Mouse (Mus musculus): Measurements from ENCODE around the gene Mycbp2. TPM values are rescaled to one million over a fixed set of nuclear protein-coding genes. Genes with fewer than 3 reads are reported as not detected.

The Mycbp2 gene
- polyA plus RNA-seq, 1 experiment from 2014 or later: 28.6 TPM

DNA sequence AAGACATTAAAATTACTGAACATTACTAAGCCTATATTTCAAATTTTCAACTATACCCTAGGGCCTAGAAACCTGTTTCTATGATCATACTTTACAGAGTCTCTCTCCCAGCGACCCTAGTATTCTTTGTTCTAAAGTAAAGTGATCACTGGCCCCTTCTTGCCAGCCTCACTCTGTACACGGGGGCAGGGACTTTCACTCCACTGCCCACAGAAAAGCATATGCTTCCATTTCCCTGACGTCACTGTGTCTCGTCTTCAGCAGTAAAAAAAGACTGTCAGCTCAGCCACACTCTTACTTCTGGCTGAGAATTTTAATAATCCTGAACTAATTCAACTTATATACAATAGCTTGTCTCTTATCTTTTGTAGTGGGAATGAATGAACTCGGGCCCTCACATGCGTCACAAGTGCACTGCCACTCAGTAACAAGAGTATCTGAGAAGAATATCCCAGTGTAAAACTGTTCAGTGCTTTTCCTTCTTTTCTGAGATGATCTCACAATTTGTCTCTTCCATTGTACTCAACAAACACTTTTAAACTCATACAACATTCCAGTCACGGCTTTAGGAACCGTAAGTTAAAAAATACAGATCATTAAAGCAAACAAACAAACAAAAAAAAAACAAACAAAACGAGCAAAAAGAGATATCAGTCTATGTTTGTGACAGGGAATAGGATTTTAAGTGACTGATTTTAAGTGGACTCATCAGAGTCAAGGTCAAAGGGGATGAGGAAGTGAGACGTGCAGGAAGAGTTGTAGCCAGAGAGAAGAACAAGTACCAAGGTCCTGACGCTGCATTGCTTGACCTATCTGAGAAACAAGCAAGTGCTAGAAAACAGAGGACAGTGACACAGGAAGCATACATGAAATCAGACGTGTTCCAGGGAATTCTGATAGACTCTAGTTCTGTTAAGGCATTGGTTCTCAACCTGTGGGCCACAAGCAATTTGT lies 112.7 kb downstream of the Mycbp2 start:
- no peaks in the 10 kb centered on the region for H3K9me3 ChIP-seq (ENCODE audit: control insufficient read depth, low read length)
- DNase-seq (ENCODE audit: low spot score) (no peak), ATAC-seq (ENCODE audit: low read depth) (no peak)
- no peak overlapping the region for H3K4me2 ChIP-seq (ENCODE audit: low read depth, low read length)
- 75% methylated on average over 12 of the region's 12 CpGs for WGBS
- H3K36me3 ChIP-seq (ENCODE audit: control insufficient read depth, insufficient read depth, low read length): peaks cover 16% of the 10 kb centered on the region
- H3K9ac ChIP-seq (ENCODE audit: low read depth, low read length): no peak overlapping the region
- H3K27ac ChIP-seq (replicated peaks; ENCODE audit: low read depth, low read length): no peak overlapping the region
- H3K4me1 ChIP-seq (ENCODE audit: control insufficient read depth, insufficient read depth, low read length): no peaks in the 10 kb centered on the region
- H3K4me3 ChIP-seq (ENCODE audit: low read depth, low read length): no peak overlapping the region
- H3K27me3 ChIP-seq (replicated peaks; ENCODE audit: control insufficient read depth, insufficient read depth, low read length): no peaks in the 10 kb centered on the region

DNA sequence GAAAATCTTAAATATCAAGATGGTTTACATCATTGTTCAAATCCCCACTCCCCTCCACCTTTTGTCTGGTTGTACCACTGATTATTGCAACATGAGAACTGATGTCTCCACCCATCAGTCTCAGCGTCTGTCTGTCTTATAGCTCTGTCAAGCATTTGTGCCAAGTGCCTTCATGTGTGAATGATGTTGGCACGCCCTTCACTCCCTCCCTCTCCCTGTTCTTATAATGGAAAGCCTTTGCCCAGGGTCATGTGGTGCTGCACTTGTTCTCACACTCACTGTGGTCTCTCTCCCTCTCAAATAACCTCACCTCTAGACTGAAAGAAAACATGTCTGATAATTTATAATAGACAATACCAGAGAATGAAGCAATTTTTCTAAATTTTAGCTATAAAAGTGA lies 124.3 kb downstream of the Mycbp2 start:
- DNase-seq (ENCODE audit: low spot score): peak; percentile 23
- Histone ChIP-seq H3K36me3 (ENCODE audit: control insufficient read depth, insufficient read depth, low read length) (peaks cover 59% of the 10 kb centered on the region), H3K4me2 (ENCODE audit: low read depth, low read length) (no peak overlapping the region), H3K9me3 (ENCODE audit: control insufficient read depth, low read length) (no peaks in the 10 kb centered on the region), H3K4me3 (ENCODE audit: low read depth, low read length) (no peak overlapping the region), H3K4me1 (ENCODE audit: control insufficient read depth, insufficient read depth, low read length) (no peaks in the 10 kb centered on the region), H3K9ac (ENCODE audit: low read depth, low read length) (no peak overlapping the region), H3K27me3 (replicated peaks; ENCODE audit: control insufficient read depth, insufficient read depth, low read length) (no peaks in the 10 kb centered on the region), H3K27ac (replicated peaks; ENCODE audit: low read depth, low read length) (no peak overlapping the region)
- 81% methylated on average over 2 of the region's 2 CpGs for WGBS
- ATAC-seq (ENCODE audit: low read depth): peak; percentile 86; the same call in 1 of the 2 replicates

DNA sequence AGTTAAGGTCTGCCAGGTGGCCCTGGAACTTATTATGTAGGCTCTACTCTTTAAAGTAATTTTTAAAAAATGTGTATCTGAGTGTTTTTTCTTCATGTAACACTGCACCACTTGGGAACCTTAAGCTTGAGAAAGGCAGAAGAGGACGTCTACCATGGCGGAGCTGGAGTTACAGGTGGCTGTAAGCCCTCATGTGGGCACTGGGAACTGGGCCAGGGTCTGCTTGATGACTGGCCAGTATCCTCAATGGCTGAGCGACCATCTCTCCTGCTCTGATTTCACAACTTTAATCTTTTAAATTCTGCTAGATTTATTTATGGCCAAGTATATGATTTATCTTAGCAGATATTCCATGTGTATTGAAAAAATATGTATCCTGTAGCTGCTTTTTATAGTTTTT lies 124.9 kb downstream of the Mycbp2 start:
- Histone ChIP-seq H3K4me1 (ENCODE audit: control insufficient read depth, insufficient read depth, low read length) (no peaks in the 10 kb centered on the region), H3K27ac (replicated peaks; ENCODE audit: low read depth, low read length) (no peak overlapping the region), H3K9me3 (ENCODE audit: control insufficient read depth, low read length) (no peaks in the 10 kb centered on the region), H3K36me3 (ENCODE audit: control insufficient read depth, insufficient read depth, low read length) (peaks cover 63% of the 10 kb centered on the region), H3K27me3 (replicated peaks; ENCODE audit: control insufficient read depth, insufficient read depth, low read length) (no peaks in the 10 kb centered on the region), H3K9ac (ENCODE audit: low read depth, low read length) (no peak overlapping the region), H3K4me2 (ENCODE audit: low read depth, low read length) (no peak overlapping the region), H3K4me3 (ENCODE audit: low read depth, low read length) (no peak overlapping the region)
- no peak for ATAC-seq (ENCODE audit: low read depth)
- DNase-seq (ENCODE audit: low spot score): no peak
- WGBS: 69% methylated on average over 3 of the region's 3 CpGs

DNA sequence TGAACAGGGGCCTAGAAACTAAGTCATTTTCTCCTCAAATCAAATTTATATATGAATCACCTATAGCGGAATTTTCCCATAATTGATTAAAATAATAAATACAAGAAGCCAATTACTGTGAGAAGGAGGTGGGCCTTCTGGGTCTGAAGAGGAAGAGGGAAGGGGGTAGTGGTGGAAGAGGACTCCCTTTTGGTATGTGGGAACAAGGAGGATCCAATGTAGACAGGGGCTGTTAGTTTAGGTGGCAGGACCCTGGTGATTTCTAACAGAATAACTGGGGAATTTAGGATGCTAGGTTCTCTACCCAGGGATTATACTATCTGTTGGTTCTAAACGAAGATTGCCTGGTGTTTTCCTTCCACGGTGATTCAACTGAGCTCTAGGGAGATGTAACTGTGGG lies 130.3 kb downstream of the Mycbp2 start:
- Histone ChIP-seq H3K9ac (ENCODE audit: low read depth, low read length) (no peak overlapping the region), H3K36me3 (ENCODE audit: control insufficient read depth, insufficient read depth, low read length) (peaks cover 60% of the 10 kb centered on the region), H3K4me3 (ENCODE audit: low read depth, low read length) (no peak overlapping the region), H3K9me3 (ENCODE audit: control insufficient read depth, low read length) (no peaks in the 10 kb centered on the region), H3K27me3 (replicated peaks; ENCODE audit: control insufficient read depth, insufficient read depth, low read length) (no peaks in the 10 kb centered on the region), H3K4me1 (ENCODE audit: control insufficient read depth, insufficient read depth, low read length) (no peaks in the 10 kb centered on the region), H3K4me2 (ENCODE audit: low read depth, low read length) (no peak overlapping the region), H3K27ac (replicated peaks; ENCODE audit: low read depth, low read length) (no peak overlapping the region)
- 74% methylated on average over 3 of the region's 3 CpGs for WGBS
- ATAC-seq (ENCODE audit: low read depth) (no peak), DNase-seq (ENCODE audit: low spot score) (no peak)

DNA sequence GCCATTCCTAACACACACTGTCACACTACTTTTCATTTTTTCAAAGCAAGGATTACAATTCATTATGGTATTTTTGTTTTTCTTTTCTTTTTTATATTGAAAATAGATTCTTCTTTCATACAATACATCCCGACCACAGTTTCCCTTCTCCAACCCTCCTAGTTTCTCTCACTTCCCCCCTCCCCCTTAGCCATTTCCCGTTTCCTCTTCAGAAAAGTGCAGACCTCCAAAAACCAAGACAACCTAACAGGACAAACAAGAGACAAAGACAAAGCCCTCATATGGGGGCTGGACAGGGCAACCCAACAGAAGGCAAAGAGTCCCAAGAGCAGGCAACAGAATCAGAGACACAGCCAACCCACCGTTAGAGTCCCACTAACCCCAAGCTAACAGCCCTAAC lies 160.0 kb downstream of the Mycbp2 start:
- no peak overlapping the region for H3K27ac ChIP-seq (replicated peaks; ENCODE audit: low read depth, low read length)
- peaks cover 67% of the 10 kb centered on the region for H3K36me3 ChIP-seq (ENCODE audit: control insufficient read depth, insufficient read depth, low read length)
- ATAC-seq (ENCODE audit: low read depth) (no peak), DNase-seq (ENCODE audit: low spot score) (no peak)
- no peak overlapping the region for H3K4me2 ChIP-seq (ENCODE audit: low read depth, low read length)
- no peak overlapping the region for H3K9ac ChIP-seq (ENCODE audit: low read depth, low read length)
- no peaks in the 10 kb centered on the region for H3K27me3 ChIP-seq (replicated peaks; ENCODE audit: control insufficient read depth, insufficient read depth, low read length)
- no peak overlapping the region for H3K4me3 ChIP-seq (ENCODE audit: low read depth, low read length)
- WGBS: 82% methylated on average over 3 of the region's 3 CpGs
- H3K4me1 ChIP-seq (ENCODE audit: control insufficient read depth, insufficient read depth, low read length): no peaks in the 10 kb centered on the region
- H3K9me3 ChIP-seq (ENCODE audit: control insufficient read depth, low read length): no peaks in the 10 kb centered on the region

DNA sequence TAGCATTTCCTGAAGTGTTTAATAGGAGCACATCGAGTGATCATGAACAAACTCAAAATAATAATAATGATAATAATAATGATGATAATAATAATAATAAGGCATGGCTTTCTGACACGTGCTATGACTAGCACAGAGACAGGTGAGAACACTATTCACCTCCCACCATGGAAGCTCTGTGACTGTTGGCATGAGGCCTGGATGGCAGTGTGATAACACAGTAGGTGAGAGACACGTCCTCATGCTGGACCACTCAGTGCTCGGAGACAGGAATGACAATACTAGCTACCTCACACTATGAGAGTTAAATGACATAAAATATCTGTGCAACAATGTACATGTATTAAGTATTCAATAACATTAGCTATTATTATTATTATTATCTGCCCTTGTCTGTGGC lies 160.5 kb downstream of the Mycbp2 start:
- Histone ChIP-seq H3K4me3 (ENCODE audit: low read depth, low read length) (no peak overlapping the region), H3K4me1 (ENCODE audit: control insufficient read depth, insufficient read depth, low read length) (no peaks in the 10 kb centered on the region), H3K36me3 (ENCODE audit: control insufficient read depth, insufficient read depth, low read length) (peaks cover 62% of the 10 kb centered on the region), H3K27ac (replicated peaks; ENCODE audit: low read depth, low read length) (no peak overlapping the region), H3K9ac (ENCODE audit: low read depth, low read length) (no peak overlapping the region), H3K4me2 (ENCODE audit: low read depth, low read length) (no peak overlapping the region), H3K9me3 (ENCODE audit: control insufficient read depth, low read length) (no peaks in the 10 kb centered on the region), H3K27me3 (replicated peaks; ENCODE audit: control insufficient read depth, insufficient read depth, low read length) (no peaks in the 10 kb centered on the region)
- no peak for ATAC-seq (ENCODE audit: low read depth)
- DNase-seq (ENCODE audit: low spot score): no peak
- 90% methylated on average over 4 of the region's 4 CpGs for WGBS

DNA sequence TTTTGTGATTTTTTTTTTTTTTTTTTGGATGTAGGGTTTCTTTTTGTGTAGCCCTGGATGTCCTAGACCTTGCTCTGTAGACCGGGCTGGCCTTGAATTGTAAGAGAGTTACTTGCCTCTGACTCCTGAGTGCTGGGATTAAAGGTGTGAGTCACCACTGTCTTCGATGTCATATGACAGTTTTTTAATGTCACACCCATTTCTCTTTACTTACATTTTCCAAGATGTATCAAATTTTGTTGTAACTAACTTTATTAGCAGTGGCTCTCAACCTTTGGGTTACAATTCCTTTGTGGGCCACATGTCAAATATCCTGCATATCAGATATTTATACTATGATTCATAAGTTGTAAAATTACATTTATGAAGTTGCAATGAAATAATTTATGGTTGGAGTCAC lies 166.5 kb downstream of the Mycbp2 start:
- ATAC-seq (ENCODE audit: low read depth) (no peak), DNase-seq (ENCODE audit: low spot score) (no peak)
- H3K36me3 ChIP-seq (ENCODE audit: control insufficient read depth, insufficient read depth, low read length): peaks cover 24% of the 10 kb centered on the region
- H3K27ac ChIP-seq (replicated peaks; ENCODE audit: low read depth, low read length): no peak overlapping the region
- H3K4me3 ChIP-seq (ENCODE audit: low read depth, low read length): no peak overlapping the region
- H3K9me3 ChIP-seq (ENCODE audit: control insufficient read depth, low read length): no peaks in the 10 kb centered on the region
- WGBS: 87% methylated on average over 2 of the region's 2 CpGs
- H3K4me1 ChIP-seq (ENCODE audit: control insufficient read depth, insufficient read depth, low read length): no peaks in the 10 kb centered on the region
- H3K4me2 ChIP-seq (ENCODE audit: low read depth, low read length): no peak overlapping the region
- no peak overlapping the region for H3K9ac ChIP-seq (ENCODE audit: low read depth, low read length)
- H3K27me3 ChIP-seq (replicated peaks; ENCODE audit: control insufficient read depth, insufficient read depth, low read length): no peaks in the 10 kb centered on the region

DNA sequence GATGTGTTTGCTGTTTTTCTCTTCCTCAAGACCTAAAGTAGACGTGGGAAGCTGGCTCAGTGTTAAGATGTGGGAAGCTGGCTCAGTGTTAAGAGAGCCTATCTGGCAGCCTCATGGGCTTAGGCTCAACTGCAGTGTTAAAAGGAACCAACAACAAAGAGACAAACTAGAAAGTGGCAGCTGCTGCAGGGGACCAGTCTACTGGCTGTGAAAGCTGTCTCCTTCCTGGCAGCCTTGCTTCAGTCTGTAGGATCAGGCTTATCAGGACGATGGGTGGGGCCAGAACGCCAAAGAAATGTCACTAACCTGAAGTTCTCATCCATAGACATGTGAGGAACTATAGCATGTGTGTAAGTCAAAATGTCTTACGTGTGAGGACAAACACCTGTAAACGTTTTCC lies 183.7 kb downstream of the Mycbp2 start:
- DNase-seq (ENCODE audit: low spot score): no peak
- Histone ChIP-seq H3K4me1 (ENCODE audit: control insufficient read depth, insufficient read depth, low read length) (no peaks in the 10 kb centered on the region), H3K9me3 (ENCODE audit: control insufficient read depth, low read length) (no peaks in the 10 kb centered on the region), H3K9ac (ENCODE audit: low read depth, low read length) (no peak overlapping the region), H3K27ac (replicated peaks; ENCODE audit: low read depth, low read length) (no peak overlapping the region), H3K4me2 (ENCODE audit: low read depth, low read length) (no peak overlapping the region), H3K36me3 (ENCODE audit: control insufficient read depth, insufficient read depth, low read length) (0 out of 2 replicates have a peak, but pooled peaks cover 12% of the 10 kb centered on the region), H3K27me3 (replicated peaks; ENCODE audit: control insufficient read depth, insufficient read depth, low read length) (no peaks in the 10 kb centered on the region), H3K4me3 (ENCODE audit: low read depth, low read length) (no peak overlapping the region)
- ATAC-seq (ENCODE audit: low read depth): no peak
- WGBS: 71% methylated on average over 5 of the region's 5 CpGs

DNA sequence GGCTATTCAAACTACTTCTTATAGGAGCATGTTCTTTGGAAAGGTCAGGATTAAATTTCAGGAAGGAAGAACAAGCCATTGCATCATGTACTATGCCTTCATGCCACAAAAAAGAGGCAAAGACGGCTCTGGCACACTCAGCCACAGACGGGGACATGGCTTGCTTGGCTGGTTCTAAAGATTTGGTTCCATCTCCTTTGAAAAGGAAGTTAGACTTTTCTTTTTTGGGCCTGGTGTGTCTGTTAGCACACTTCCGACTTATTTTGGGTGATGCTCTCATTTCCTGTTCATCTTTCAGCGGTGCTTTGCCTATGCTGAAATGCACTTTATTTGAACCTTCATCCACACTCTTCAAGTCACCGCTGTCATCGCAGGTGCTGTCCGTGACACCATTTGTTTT lies 190.9 kb downstream of the Mycbp2 start:
- Histone ChIP-seq H3K4me3 (ENCODE audit: low read depth, low read length) (no peak overlapping the region), H3K27ac (replicated peaks; ENCODE audit: low read depth, low read length) (no peak overlapping the region), H3K9ac (ENCODE audit: low read depth, low read length) (no peak overlapping the region), H3K27me3 (replicated peaks; ENCODE audit: control insufficient read depth, insufficient read depth, low read length) (no peaks in the 10 kb centered on the region), H3K4me1 (ENCODE audit: control insufficient read depth, insufficient read depth, low read length) (no peaks in the 10 kb centered on the region), H3K9me3 (ENCODE audit: control insufficient read depth, low read length) (no peaks in the 10 kb centered on the region), H3K4me2 (ENCODE audit: low read depth, low read length) (no peak overlapping the region), H3K36me3 (ENCODE audit: control insufficient read depth, insufficient read depth, low read length) (peaks cover 58% of the 10 kb centered on the region)
- 87% methylated on average over 7 of the region's 7 CpGs for WGBS
- DNase-seq (ENCODE audit: low spot score) (no peak), ATAC-seq (ENCODE audit: low read depth) (no peak)
